Mouse (Mus musculus) neutrophil, adult 59 days (primary cell): ENCODE results near the gene Ccnb3. TPM values are rescaled to one million over a fixed set of nuclear protein-coding genes. Genes with fewer than 3 reads are reported as not detected.

Source experiments
- total RNA-seq, 2 experiments: library from RNA; stranded (reverse); gene quantifications; 1 replicate in 1 of 2; 2 replicates in 1 of 2; pipeline ENCODE4 v1.2.4; 2023

The Ccnb3 gene
- total RNA-seq = not detected

DNA sequence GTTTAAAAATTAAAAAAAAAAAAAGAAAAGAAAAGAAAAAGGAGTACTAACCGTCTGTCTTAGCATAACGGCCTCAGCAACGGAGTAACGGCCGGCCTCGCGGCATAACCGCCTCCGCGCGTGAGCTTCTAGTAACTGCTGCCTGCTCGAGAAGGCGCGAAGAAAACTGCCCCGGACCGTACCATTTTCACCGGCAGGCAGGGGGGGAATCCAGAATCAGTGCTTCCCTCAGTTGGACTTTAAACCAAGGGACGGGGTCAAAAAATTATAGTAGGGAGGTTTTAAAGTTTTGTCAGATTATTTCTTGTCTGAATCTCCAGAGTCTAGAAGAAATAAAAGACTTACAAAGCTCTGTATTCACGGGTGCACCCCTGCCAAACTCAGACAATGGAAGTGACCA, at the start of gene Ccnb3:
TSS of gene Ccnb3 (minus strand) at position 101 of the 400 bp plus-strand sequence.

DNA sequence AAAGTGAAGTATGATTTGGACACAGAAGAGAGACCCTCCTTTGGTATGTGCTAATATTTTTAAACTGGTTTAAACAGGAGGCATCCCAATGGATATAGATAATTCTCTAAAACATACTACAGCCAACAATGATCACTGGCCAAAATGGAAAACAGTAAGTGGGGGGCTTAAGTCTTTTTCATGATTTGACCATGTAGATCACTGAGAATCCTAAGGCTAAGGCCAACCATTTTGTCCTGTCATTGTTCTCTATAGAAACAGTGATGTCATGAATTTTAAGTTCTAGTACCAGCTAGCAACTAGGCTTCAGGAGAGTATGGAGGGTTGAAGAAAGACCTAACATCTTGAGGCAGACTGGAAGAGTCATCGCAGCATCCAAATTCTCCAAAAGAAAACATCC, 25.8 kb upstream of the Ccnb3 start, which contains the start of gene Akap4:
TSS of gene Akap4 (plus strand) at position 301 of the 400 bp plus-strand sequence.

Other genes with a start within 250 kb of the Ccnb3 start
- not detected for gene Akap4, start 25.9 kb upstream of the Ccnb3 start, total RNA-seq